Mouse (Mus musculus): ENCODE data around the gene Atpaf2.
A peak's percentile ranks its signal among the peaks of the same experiment; 100 is the strongest.

The Atpaf2 gene

GRCm38 (mm10) chr11:60397172-60397571, 21.1 kb downstream of the Atpaf2 start:
- no peak for DNase-seq (ENCODE audit: low read depth, low spot score)

GRCm38 (mm10) chr11:60396546-60396945, 21.7 kb downstream of the Atpaf2 start:
- DNase-seq (ENCODE audit: low read depth, low spot score): no peak

- no peak for DNase-seq (ENCODE audit: low read depth, low spot score)
Measured at GRCm38 (mm10) chr11:60391346-60391745, 26.9 kb downstream of the Atpaf2 start.

- no peak for DNase-seq (ENCODE audit: low read depth, low spot score)
Measured at GRCm38 (mm10) chr11:60387944-60388343, 30.3 kb downstream of the Atpaf2 start.

GRCm38 (mm10) chr11:60385946-60386345, 32.3 kb downstream of the Atpaf2 start:
- no peak for DNase-seq (ENCODE audit: low read depth, low spot score)

- DNase-seq (ENCODE audit: low read depth, low spot score): no peak
Measured at GRCm38 (mm10) chr11:60384762-60385421, 33.4 kb downstream of the Atpaf2 start.

GRCm38 (mm10) chr11:60383518-60383917, 34.7 kb downstream of the Atpaf2 start:
- no peak for DNase-seq (ENCODE audit: low read depth, low spot score)

- DNase-seq (ENCODE audit: low read depth, low spot score): no peak
Measured at GRCm38 (mm10) chr11:60374481-60374880, 43.8 kb downstream of the Atpaf2 start.

- no peak for DNase-seq (ENCODE audit: low read depth, low spot score)
Measured at GRCm38 (mm10) chr11:60370431-60370830, 47.8 kb downstream of the Atpaf2 start.

GRCm38 (mm10) chr11:60369448-60369847, 48.8 kb downstream of the Atpaf2 start:
- DNase-seq (ENCODE audit: low read depth, low spot score): no peak

GRCm38 (mm10) chr11:60368909-60369308, 49.3 kb downstream of the Atpaf2 start:
- DNase-seq (ENCODE audit: low read depth, low spot score): no peak

GRCm38 (mm10) chr11:60367256-60367655, 51.0 kb downstream of the Atpaf2 start:
- no peak for DNase-seq (ENCODE audit: low read depth, low spot score)

GRCm38 (mm10) chr11:60366239-60367019, 51.8 kb downstream of the Atpaf2 start:
- DNase-seq (ENCODE audit: low read depth, low spot score): no peak

GRCm38 (mm10) chr11:60360631-60361201, 57.5 kb downstream of the Atpaf2 start:
- DNase-seq (ENCODE audit: low read depth, low spot score): no peak

GRCm38 (mm10) chr11:60359936-60360335, 58.3 kb downstream of the Atpaf2 start:
- DNase-seq (ENCODE audit: low read depth, low spot score): no peak

GRCm38 (mm10) chr11:60359138-60359537, 59.1 kb downstream of the Atpaf2 start:
- no peak for DNase-seq (ENCODE audit: low read depth, low spot score)

GRCm38 (mm10) chr11:60358548-60358947, 59.7 kb downstream of the Atpaf2 start:
- DNase-seq (ENCODE audit: low read depth, low spot score): no peak

- DNase-seq (ENCODE audit: low read depth, low spot score): no peak
Measured at GRCm38 (mm10) chr11:60357116-60357515, 61.1 kb downstream of the Atpaf2 start.

GRCm38 (mm10) chr11:60355952-60356351, 62.3 kb downstream of the Atpaf2 start:
- DNase-seq (ENCODE audit: low read depth, low spot score): no peak

- DNase-seq (ENCODE audit: low read depth, low spot score): peak; percentile 98
Measured at GRCm38 (mm10) chr11:60352559-60353411, 65.5 kb downstream of the Atpaf2 start, which contains the start of the genes Tom1l2 and Drc3. TSS of gene Tom1l2 (minus strand) at chr11:60352905. TSS of gene Drc3 (plus strand) at chr11:60353329.

GRCm38 (mm10) chr11:60351925-60352371, 66.3 kb downstream of the Atpaf2 start:
- no peak for DNase-seq (ENCODE audit: low read depth, low spot score)

GRCm38 (mm10) chr11:60351388-60351787, 66.9 kb downstream of the Atpaf2 start:
- no peak for DNase-seq (ENCODE audit: low read depth, low spot score)
